Mouse (Mus musculus): ENCODE data around the gene Ccr8. TPM values are rescaled to one million over a fixed set of nuclear protein-coding genes. Genes with fewer than 3 reads are reported as not detected.

Gene Ccr8
- polyA plus RNA-seq (2012; ENCODE audit: low replicate concordance): 0.20 and 0.50 TPM in 2 replicates

DNA sequence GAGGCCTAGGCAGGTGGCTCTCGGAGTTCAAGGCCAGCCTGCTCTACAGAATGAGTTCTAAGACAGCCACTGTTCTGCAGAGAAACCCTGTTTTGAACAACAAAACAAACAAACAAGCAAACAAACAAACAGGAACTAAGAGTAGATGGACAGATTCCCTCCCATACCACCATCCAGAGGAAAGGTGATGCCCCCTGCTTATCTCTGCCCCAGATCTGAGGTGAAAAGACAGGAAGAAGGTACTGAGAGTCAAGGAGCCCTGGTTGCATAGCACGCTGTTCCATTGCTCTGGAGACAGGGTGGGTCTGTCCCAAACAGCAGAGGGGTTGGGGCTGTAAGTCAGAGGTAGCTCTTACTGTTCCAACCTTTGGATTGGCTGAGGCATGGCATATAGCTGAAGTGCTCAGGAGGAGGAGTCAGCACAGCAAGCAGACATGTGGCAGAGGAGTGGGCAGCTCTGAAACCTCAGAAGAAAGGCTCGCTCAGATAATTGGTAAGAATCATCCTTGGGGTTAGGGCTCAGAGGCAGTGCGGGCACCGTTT, at the start of gene Ccr8:
Gene Ccr8, plus strand, starts transcription at position 419 of the 543 bp plus-strand sequence.

DNA sequence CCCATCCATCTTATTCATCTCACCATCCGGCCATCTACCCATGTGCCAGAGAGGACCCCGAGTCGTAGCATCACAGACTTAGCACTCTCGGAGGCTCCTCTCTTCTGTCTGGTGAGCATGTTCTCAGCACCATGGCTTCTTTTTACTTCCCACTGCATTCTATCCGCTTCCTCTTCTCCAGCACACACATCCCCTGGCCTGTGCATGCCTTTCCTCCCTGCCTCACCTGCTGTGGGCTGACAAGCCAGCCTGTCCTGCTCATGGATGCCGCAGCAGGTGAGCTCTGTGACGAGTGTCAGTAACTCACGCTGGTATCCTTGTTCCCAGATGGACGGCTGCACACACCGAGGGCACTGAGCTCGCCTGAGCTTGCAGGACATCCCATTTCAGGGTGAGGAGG, 22.1 kb upstream of the Ccr8 start, which contains the start of gene Cx3cr1:
Gene Cx3cr1, minus strand, starts transcription at position 101 of the 400 bp plus-strand sequence.

DNA sequence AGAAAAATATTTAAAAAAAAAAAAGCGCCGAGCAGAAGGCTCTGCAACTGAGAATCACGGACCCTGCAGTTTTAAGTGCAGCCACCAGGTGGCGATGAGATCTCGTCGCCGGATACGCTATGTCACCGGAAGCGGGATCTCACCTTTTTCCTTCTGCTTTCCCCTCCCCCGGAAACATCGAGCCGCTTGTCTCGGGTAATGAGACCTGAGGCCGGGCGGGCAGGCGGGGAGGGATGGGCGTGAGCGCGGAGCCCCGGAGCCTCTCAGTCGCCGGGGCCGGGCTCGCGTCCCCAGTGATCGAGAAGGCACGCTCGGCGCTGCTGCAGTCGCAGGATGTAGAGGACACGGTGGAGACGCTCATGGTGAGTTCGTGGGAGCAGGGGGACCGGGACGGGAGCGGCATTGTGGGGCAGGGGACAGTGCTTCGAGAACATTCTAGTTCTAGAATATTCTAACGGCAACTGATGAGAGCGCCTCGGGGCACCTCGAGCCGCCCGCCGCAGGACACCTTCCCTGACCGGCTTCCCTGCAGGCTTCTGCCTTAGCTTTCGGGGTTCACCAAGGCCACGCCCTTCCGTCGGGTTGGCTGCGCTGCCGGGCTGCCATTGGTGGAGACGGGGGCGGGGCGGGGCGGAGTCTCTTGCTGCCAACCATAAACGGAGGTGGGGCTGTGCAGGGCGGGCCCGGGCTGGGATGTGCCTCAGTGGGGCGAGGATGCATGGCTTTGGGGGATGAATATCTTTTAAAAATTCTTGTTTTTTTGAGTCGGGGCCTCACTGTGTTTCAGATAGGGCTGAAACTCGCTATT, 18.5 kb downstream of the Ccr8 start, which contains the start of gene Slc25a38:
Gene Slc25a38, plus strand, starts transcription at position 164 of the 808 bp plus-strand sequence.

DNA sequence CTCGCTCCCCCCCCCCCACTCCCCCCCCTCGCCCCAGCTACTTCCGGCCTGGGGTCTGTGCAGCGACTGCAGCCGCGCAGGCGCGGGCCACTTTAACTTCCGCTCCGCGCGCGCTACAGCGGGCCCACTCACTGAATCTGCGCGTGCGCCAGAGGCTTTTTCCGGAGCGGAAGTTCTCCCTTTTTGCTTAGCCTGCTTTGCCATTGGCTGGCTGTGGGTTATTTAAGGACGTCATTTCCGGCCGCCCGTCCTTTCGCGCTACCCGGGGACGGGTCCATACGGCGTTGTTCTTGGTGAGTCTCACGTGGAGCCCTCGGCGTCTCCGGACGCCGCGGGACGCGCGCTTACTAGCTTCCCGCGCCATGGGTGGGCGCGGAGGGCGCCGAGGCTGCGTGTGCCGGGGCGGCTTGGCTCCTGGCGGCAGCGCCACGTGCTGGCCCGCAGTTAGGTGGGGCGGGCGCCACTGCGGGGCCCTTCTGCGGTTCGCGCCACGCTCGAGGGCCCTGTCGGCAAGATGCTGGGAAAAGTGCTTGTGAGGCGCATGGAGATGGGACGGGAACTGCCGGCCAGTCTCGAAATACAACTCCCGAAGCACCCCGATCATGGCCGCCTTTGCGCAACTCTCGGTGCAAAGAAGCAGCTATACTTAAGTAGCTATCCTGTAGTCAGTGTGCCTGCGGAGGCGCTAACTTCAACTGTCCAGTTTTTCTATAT, 35.8 kb downstream of the Ccr8 start, which contains the start of gene Rpsa:
Gene Rpsa, plus strand, starts transcription at position 152 of the 714 bp plus-strand sequence.

Other genes starting within 250 kb of the Ccr8 start
- 14.6 and 18.4 TPM in 2 replicates for gene Wdr48, start 197.2 kb upstream of the Ccr8 start, polyA plus RNA-seq (2012; ENCODE audit: low replicate concordance)
- 8.4 and 15.4 TPM in 2 replicates for gene Gorasp1, start 154.5 kb upstream of the Ccr8 start, polyA plus RNA-seq (2012; ENCODE audit: low replicate concordance)
- gene Ttc21a, start 154.5 kb upstream of the Ccr8 start, polyA plus RNA-seq (2012; ENCODE audit: low replicate concordance): 0.08 TPM in 1 of 2 replicates, not detected in the other
- 101 and 123 TPM in 2 replicates for gene Csrnp1, start 107.5 kb upstream of the Ccr8 start, polyA plus RNA-seq (2012; ENCODE audit: low replicate concordance)
- gene Xirp1, start 68.5 kb upstream of the Ccr8 start, polyA plus RNA-seq (2012; ENCODE audit: low replicate concordance): not detected in 2 replicates
- gene Cx3cr1, start 22.2 kb upstream of the Ccr8 start, polyA plus RNA-seq (2012; ENCODE audit: low replicate concordance): 3.5 and 3.8 TPM in 2 replicates
- gene Slc25a38, start 18.3 kb downstream of the Ccr8 start, polyA plus RNA-seq (2012; ENCODE audit: low replicate concordance): 45.2 and 56.2 TPM in 2 replicates
- gene Rpsa, start 35.6 kb downstream of the Ccr8 start, polyA plus RNA-seq (2012; ENCODE audit: low replicate concordance): 1,066 and 10,393 TPM in 2 replicates
- 0.08 TPM in 1 of 2 replicates, not detected in the other for gene Mobp, start 57.6 kb downstream of the Ccr8 start, polyA plus RNA-seq (2012; ENCODE audit: low replicate concordance)
- gene Myrip, start 209.4 kb downstream of the Ccr8 start, polyA plus RNA-seq (2012; ENCODE audit: low replicate concordance): 0.51 TPM in 1 of 2 replicates, not detected in the other